Mouse (Mus musculus) lung, adult 2 months (tissue): ENCODE data around the gene Hmcn1.

Experiments
- CTCF ChIP-seq: fragments of 200-500 bp; IDR thresholded peaks from 2 replicates; pipeline ENCODE4 v1.5.1; 2011; ENCODE audit warnings: mild to moderate bottlenecking, low read length, control low read depth; ENCODE audit not compliant: insufficient read depth
- POLR2A ChIP-seq: fragments of 200-500 bp; IDR thresholded peaks from 2 replicates; pipeline ENCODE4 v1.6.1; 2011; ENCODE audit warnings: low read depth, mild to moderate bottlenecking, control low read depth, low read length, borderline replicate concordance; ENCODE audit errors: extremely low read depth

DNA sequence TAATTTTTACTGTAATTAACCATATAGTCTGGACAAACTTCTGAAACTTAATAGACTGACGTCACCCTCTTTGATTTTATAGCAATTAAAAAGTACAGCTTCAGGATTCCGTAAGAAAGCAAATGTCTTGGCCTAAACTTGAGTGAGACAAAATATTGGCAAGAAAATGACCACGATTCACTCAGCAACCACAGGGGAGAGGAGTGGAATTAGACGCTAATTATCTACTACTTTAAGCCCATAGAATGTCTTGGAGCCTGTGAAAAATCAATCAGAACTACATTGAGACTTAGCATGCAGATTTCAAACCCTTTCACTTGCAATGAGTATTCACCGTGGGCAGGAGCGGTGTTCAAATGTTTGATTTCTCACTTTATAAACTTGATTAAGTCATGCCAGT, 159.8 kb downstream of the Hmcn1 start:
- TF ChIP-seq CTCF (no peak), POLR2A (no peak)
